Mouse (Mus musculus) stomach, postnatal 0 days (tissue): Measurements from ENCODE around the gene Nr1i2.

Experiments used
- CTCF ChIP-seq: IDR thresholded peaks from 2 replicates; pipeline ENCODE4 v1.5.1; 2016; ENCODE audit warnings: antibody characterized with exemption, low read depth, mild to moderate bottlenecking, moderate library complexity
- EP300 ChIP-seq: optimal IDR thresholded peaks from 2 replicates; pipeline ENCODE3; 2016; ENCODE audit warnings: antibody characterized with exemption

- TF ChIP-seq CTCF (no peak), EP300 (no peak)
Observed at GRCm38 (mm10) chr16:38244111-38244510, 50.5 kb downstream of the Nr1i2 start.
